Mouse (Mus musculus) lung, adult 18-20 months (tissue): ENCODE measurements around the gene Ogdhl.
A peak's percentile ranks its signal among the peaks of the same experiment; 100 is the strongest.

ENCODE experiments used
- DNase-seq, 2 experiments: peaks; one replicate each; pipeline ENCODE4 v3.0.0; 2022; ENCODE audit warnings: mixed read lengths in 2 of 2

Gene Ogdhl

GRCm38 (mm10) chr14:32381066-32381465 is 59.2 kb downstream of the Ogdhl start:
- no peak for DNase-seq

GRCm38 (mm10) chr14:32381619-32382018 is 59.8 kb downstream of the Ogdhl start:
- peak in 1 of 2 experiments; percentile 5 for DNase-seq

DNA sequence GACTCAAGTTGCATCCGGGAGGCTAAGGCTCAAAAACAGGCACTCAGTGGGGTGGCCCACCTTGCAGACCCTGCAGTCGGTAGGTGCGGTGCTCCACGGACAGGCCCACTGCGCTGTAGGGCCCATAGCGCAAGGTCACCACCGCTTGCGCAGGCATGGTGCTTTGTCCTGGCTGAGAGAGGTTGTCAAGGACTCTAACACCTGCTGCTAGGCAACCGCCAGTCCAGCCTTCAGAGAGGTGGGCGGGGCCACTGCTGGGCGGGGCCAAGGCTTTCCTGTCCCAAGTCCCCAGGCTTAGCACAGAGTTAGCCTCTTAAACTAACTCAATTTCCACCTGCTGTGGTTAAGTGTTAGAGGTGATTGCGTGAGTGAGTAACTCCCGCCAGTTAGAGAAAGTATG is 66.4 kb downstream of the Ogdhl start, which contains the start of gene 1700024G13Rik:
TSS of gene 1700024G13Rik (minus strand) at position 196 of the 400 bp plus-strand sequence.
- DNase-seq: peak; percentile 66 to 79
